Mouse (Mus musculus) spleen, postnatal 4 days (tissue): ENCODE data around the gene Eif4e.
A peak's percentile ranks its signal among the peaks of the same experiment; 100 is the strongest.
"Not testable (repeated sequence)": the region's sequence is repeated elsewhere in the genome, so short reads cannot be mapped to it uniquely, and the experiment has no call there.

Experiments
- DNase-seq, 2 experiments: peaks; one replicate each; pipeline ENCODE4 v3.0.0; 2022; ENCODE audit warnings: low spot score in 2 of 2

Eif4e gene

GRCm38 (mm10) chr3:138517881-138518280 lies 8.1 kb upstream of the Eif4e start:
- peak; percentile 43 to 68 for DNase-seq

DNA sequence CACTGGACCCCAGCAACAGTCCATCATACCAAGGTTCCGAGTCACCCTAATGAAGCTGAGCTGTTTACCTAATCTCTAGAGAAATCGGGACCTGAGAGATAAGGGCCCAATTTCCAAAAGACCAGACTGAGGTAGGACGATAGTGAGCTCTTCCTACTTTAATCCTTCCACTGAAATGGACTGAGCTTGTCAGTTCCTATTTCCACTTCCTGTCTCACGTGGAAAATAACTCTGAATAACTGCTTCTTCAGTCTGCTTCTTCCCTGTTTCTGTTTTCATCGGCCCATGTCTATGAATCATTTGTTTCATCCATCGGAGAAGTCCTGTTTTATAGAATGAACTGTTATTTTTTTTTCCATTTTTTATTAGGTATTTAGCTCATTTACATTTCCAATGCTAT lies 6.8 kb upstream of the Eif4e start:
- no peak for DNase-seq

DNA sequence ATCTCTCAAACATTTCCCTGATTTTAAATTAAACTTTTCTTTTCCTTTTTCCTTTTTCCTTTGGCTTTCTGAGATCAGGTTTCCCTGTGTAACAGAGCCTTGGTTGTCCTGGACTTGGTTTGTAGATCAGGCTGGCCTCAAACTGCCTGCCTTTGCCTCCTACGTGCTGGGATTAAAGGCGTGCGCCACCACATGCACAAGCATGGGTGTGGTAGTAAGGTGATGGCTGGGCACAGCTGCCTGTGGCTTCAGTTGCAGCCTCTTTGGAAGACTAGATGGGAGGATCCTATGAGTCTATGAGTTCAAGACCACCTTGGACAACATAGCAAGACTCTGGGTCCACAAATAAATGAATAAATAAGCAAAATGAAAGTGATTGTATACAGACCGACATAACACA lies 2.0 kb upstream of the Eif4e start:
- DNase-seq, result no peak

- no peak for DNase-seq
These were observed 485 bp upstream of the Eif4e start for GRCm38 (mm10) chr3:138525494-138525893.

GRCm38 (mm10) chr3:138526916-138527666 lies 1.1 kb downstream of the Eif4e start:
- DNase-seq, result peak; percentile 96 to 97

- peak; percentile 71 to 84 for DNase-seq
These were observed 1.8 kb downstream of the Eif4e start for GRCm38 (mm10) chr3:138527667-138528231.

DNA sequence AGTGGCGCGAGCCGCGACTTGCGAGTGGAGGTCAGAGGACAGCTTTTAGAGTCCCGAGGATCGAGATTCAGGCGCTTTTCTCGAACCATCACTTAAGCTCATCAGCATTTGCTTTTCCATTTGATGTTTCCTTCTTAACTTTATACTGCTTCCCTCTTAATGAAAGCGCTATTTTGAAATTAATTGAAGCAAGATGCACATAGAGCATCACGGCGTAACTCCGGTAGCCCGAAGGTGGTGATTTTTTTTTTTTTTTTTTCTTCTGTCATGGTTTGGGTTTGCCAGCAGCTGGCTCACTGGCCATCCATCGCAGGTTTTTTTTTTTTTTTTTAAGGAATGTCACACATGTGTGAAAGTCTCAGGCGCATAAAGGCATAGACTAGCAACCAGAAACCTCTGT lies 2.3 kb downstream of the Eif4e start:
- DNase-seq, result no peak

GRCm38 (mm10) chr3:138530578-138531478 lies 4.8 kb downstream of the Eif4e start:
- no peak for DNase-seq

DNA sequence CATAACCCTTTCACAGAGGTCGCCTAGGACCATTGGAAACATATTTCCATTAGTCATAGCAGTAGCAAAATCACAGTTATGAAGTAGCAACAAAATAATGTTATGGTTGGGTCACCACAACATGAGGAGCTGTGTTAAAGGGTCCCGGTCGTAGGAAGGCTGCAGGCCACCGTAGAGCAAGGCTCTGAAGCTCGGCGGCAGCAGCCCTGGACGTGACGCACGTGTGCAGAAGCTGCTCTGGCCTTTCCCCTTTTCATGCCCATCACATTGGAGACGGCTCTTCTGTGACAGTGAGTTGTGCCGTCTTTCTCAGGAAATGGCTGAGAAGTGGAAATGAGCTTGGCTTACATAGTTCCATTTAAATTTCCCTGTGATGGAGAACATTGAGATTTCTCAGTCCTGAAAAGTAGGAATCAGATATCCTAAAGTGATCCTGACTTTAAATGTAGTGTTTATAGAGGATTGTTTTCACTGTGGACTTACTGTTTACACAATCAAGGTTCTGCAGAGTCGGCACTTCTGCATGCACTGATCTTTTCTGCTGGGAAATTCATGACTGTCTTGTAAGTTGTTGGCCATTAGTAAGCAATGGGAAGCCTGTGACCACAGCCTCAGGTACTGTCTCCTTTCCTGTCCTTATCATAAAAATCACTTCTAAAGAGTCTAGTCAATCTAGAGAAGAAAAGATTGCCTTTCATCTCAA lies 5.7 kb downstream of the Eif4e start:
- DNase-seq, result no peak

- DNase-seq, result no peak
These were observed 6.8 kb downstream of the Eif4e start for GRCm38 (mm10) chr3:138532764-138533163.

GRCm38 (mm10) chr3:138536031-138536430 lies 10.1 kb downstream of the Eif4e start:
- no peak for DNase-seq

DNA sequence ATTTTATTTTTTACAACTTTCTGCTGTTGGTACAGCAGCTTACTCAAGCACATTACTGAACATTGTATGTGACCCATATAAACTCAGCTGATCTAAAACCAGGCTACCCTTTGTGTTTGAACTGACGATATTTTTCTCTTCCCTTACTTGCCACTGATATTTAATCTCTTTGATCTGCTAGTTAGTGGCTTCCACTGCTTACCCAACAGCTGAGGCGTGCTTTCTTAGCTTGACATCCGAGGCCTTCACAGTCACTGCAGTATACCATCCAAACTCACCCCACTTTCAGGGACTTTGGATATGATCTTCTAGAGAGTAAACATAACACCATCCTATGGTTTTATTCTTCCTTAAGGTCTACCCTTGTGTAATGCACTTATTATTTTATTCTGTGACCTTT lies 16.6 kb downstream of the Eif4e start:
- no peak for DNase-seq

DNA sequence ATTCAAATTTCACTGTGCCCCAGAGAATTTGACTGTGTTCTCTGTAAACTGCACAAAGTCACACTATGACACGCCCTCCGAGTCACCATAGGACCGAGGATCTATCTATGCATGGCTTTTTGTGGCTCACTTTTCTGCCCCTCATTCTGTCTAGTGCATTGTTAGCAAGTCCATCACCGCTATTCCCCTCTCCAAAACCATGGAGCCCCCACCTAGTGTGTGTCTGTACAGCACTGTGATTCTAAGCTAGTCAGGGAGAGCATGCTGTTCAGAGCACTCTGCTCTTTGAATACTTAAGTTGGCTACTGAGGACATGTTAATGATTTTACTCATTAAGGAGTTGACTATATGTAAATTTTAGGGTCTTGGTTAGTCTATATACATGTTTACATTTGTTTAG lies 18.1 kb downstream of the Eif4e start:
- no peak for DNase-seq

- no peak for DNase-seq
These were observed 20.7 kb downstream of the Eif4e start for GRCm38 (mm10) chr3:138546678-138547077.

DNA sequence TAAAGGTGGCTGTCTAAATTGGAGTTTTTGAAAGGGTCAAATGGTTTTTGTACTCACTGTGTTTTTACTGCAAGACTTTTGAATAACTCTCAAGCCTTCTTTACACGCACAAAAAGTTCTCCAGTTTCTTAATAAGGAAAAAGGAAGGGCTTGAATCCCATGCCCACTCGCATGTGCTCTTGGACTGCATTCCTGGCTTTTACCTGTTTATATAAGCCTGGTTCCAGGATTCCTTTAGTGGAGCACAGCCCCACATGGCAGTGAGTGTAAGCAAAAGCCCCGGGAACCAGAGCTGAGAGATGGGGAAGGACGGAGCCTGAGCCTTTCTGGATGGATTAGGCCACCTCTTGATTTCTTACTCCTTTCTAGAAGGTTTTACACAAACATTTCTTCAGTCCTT lies 23.1 kb downstream of the Eif4e start:
- DNase-seq, result no peak

DNA sequence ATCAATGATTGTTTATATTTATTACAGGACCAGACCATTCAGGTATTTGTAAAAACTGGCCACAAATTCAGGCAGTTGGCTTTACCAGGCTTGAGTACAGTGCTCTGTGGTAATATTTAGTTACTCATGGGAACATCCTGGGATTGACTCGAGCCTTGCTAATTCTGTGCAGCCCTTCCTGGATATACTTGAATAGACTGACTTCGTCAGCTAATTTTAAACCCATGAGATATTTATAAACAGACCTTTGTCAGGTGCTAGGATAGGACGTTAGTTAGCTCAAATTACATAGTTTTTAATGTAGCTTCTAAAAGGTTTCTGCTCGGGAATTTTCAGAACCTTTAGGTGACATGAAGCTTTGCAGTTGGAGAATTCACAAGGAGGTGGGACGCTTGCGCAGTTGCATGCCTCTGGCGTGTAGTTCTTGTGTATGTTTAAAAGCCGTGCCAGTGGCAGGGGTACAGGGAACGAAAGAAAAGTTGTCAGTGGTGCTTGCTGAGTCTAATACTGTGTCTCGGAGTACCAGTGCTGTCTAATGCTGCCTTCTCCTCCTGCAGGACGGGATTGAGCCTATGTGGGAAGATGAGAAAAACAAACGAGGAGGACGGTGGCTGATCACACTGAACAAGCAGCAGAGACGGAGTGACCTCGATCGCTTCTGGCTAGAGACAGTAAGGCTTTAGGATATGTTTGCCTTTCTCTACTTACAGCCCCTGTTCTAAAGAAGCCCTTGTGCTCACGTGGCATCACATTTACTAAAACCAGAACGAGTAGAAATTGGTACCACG lies 24.6 kb downstream of the Eif4e start:
- no peak for DNase-seq

DNA sequence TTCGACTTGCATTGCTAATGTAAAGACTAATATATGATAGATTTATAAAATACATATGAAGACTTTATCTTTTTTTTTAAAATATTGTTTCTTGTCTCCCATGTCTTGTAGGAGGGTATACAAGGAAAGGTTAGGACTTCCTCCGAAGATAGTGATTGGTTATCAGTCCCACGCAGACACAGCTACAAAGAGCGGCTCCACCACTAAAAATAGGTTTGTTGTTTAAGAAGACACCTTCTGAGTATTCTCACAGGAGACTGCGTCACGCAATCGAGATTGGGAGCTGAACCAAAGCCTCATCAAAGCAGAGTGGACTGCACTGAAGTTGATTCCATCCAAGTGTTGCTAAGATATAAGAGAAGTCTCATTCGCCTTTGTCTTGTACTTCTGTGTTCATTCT lies 29.3 kb downstream of the Eif4e start:
- DNase-seq, result not testable (repeated sequence)

DNA sequence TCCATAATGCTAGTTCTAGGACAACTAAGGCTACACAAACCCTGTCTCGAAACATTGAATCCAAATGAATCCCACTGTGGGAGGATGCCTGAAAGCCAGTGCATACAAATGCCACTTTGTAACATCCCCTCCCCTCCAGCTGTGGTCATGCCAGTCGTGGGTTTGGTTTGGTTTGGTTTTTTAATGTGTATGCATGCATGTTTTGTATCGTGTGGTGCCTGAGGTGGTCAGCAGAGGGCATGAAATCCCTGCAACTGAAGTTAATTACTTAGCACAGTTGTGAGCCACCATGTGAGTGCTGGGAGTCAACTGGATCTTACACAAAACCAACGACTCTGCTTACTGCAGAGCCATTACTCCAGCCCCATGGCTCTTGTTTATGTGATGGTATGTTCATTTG lies 32.5 kb downstream of the Eif4e start:
- DNase-seq, result peak in 1 of 2 experiments; percentile 39

GRCm38 (mm10) chr3:138560242-138560641 lies 34.3 kb downstream of the Eif4e start:
- peak in 1 of 2 experiments; percentile 45 for DNase-seq

GRCm38 (mm10) chr3:138560886-138561285 lies 34.9 kb downstream of the Eif4e start:
- peak in 1 of 2 experiments; percentile 22 for DNase-seq

- no peak for DNase-seq
These were observed 52.9 kb downstream of the Eif4e start for GRCm38 (mm10) chr3:138578867-138579266.
